Mouse (Mus musculus) CH12.LX (cell line): ENCODE data around the gene Rpia. TPM values are rescaled to one million over a fixed set of nuclear protein-coding genes. Genes with fewer than 3 reads are reported as not detected.
A peak's percentile ranks its signal among the peaks of the same experiment; 100 is the strongest.

Experiments used
- DNase-seq: peaks from one replicate; pipeline ENCODE4 v3.0.0-alpha.2; 2013; ENCODE audit errors: extremely low read depth
- H3K27ac ChIP-seq: 2 replicates; pipeline ENCODE4 v1.5.1; 2012; ENCODE audit warnings: low read depth, mild to moderate bottlenecking, control low read depth, moderate library complexity; ENCODE audit not compliant: insufficient read depth
- H3K27me3 ChIP-seq: replicated peaks from 2 replicates; pipeline ENCODE3; 2012; ENCODE audit warnings: inconsistent platforms
- H3K36me3 ChIP-seq, 2 experiments: replicated peaks in 1 of 2; 2 replicates each; pipeline versions ENCODE3 to v1.6.1; 2012; ENCODE audit warnings: inconsistent platforms in 1 of 2, low read length in 1 of 2, mild to moderate bottlenecking in 1 of 2, mixed read lengths in 1 of 2, moderate library complexity in 1 of 2; ENCODE audit not compliant: control insufficient read depth in 1 of 2, insufficient read depth in 1 of 2
- H3K4me1 ChIP-seq, 2 experiments: 2 replicates each; pipeline ENCODE4 v1.6.1; 2012; ENCODE audit warnings: inconsistent platforms in 1 of 2, moderate library complexity in 1 of 2; ENCODE audit not compliant: insufficient read depth in 2 of 2, control insufficient read depth in 1 of 2
- H3K4me2 ChIP-seq: 2 replicates; pipeline ENCODE4 v1.6.1; 2012; ENCODE audit warnings: low read depth, mild to moderate bottlenecking, control low read depth; ENCODE audit not compliant: poor library complexity, insufficient read depth, severe bottlenecking
- H3K4me3 ChIP-seq, 3 experiments: fragments of 150-350 bp in 1 of 3; sonication (generic) in 1 of 3; replicated peaks in 1 of 3; 2 replicates each; pipeline versions ENCODE3 to v1.5.1; 2011 to 2012; ENCODE audit warnings: low read depth in 2 of 3, low read length in 2 of 3, mild to moderate bottlenecking in 2 of 3, moderate library complexity in 2 of 3, control low read depth in 1 of 3, improper control_type of control experiment in 1 of 3, inconsistent platforms in 1 of 3, mixed read lengths in 1 of 3; ENCODE audit not compliant: poor library complexity in 1 of 3
- H3K79me2 ChIP-seq: replicated peaks from 2 replicates; pipeline ENCODE4 v1.6.1; 2012; ENCODE audit warnings: mild to moderate bottlenecking, moderate library complexity; ENCODE audit not compliant: control insufficient read depth, poor library complexity, insufficient read depth, severe bottlenecking; ENCODE audit errors: extremely low read depth
- H3K9ac ChIP-seq: 2 replicates; pipeline ENCODE4 v1.6.1; 2012; ENCODE audit warnings: low read depth, mild to moderate bottlenecking, control low read depth, moderate library complexity; ENCODE audit not compliant: insufficient read depth
- H3K9me3 ChIP-seq: replicated peaks from 2 replicates; pipeline ENCODE3; 2012; ENCODE audit warnings: low read length, inconsistent platforms, mixed read lengths
- BHLHE40 ChIP-seq: IDR thresholded peaks from 2 replicates; pipeline ENCODE4 v1.6.1; 2011; ENCODE audit warnings: mild to moderate bottlenecking, low read depth, low read length, improper control_type of control experiment
- CHD2 ChIP-seq: IDR thresholded peaks from 2 replicates; pipeline ENCODE4 v1.6.1; 2011; ENCODE audit warnings: low read length, improper control_type of control experiment
- E2F4 ChIP-seq: IDR thresholded peaks from 2 replicates; pipeline ENCODE4 v1.6.1; 2011; ENCODE audit warnings: low read depth, low read length, improper control_type of control experiment; ENCODE audit not compliant: insufficient replicate concordance
- ELF1 ChIP-seq: IDR thresholded peaks from 2 replicates; pipeline ENCODE4 v1.6.1; 2014; ENCODE audit warnings: low read depth, mild to moderate bottlenecking, inconsistent platforms, low read length, improper control_type of control experiment
- EP300 ChIP-seq: IDR thresholded peaks from 2 replicates; pipeline ENCODE4 v1.6.1; 2011; ENCODE audit warnings: low read length, improper control_type of control experiment
- ETS1 ChIP-seq: conservative IDR thresholded peaks from 2 replicates; pipeline ENCODE4 v1.6.1; 2012; ENCODE audit warnings: low read depth, mild to moderate bottlenecking, inconsistent platforms, low read length, improper control_type of control experiment, moderate library complexity
- GABPA ChIP-seq: IDR thresholded peaks from 2 replicates; pipeline ENCODE4 v1.6.1; 2012; ENCODE audit warnings: low read depth, low read length, improper control_type of control experiment, inconsistent platforms; ENCODE audit not compliant: insufficient replicate concordance
- HCFC1 ChIP-seq: IDR thresholded peaks from 2 replicates; pipeline ENCODE4 v1.6.1; 2012; ENCODE audit warnings: low read depth, mild to moderate bottlenecking, inconsistent platforms, low read length, improper control_type of control experiment
- IRF4 ChIP-seq: IDR thresholded peaks from 2 replicates; pipeline ENCODE4 v1.6.1; 2014; ENCODE audit warnings: low read depth, mild to moderate bottlenecking, inconsistent platforms, low read length, improper control_type of control experiment
- JUN ChIP-seq: IDR thresholded peaks from 2 replicates; pipeline ENCODE4 v1.6.1; 2011; ENCODE audit warnings: low read depth, mild to moderate bottlenecking, low read length, improper control_type of control experiment, moderate library complexity; ENCODE audit not compliant: insufficient read depth
- JUND ChIP-seq: conservative IDR thresholded peaks from 2 replicates; pipeline ENCODE4 v1.6.1; 2011; ENCODE audit warnings: low read depth, low read length, improper control_type of control experiment
- KAT2A ChIP-seq: IDR thresholded peaks from 2 replicates; pipeline ENCODE4 v1.6.1; 2012; ENCODE audit warnings: low read length, improper control_type of control experiment, inconsistent platforms; ENCODE audit not compliant: insufficient replicate concordance
- MAFK ChIP-seq: IDR thresholded peaks from 2 replicates; pipeline ENCODE4 v1.6.1; 2011; ENCODE audit warnings: low read length, improper control_type of control experiment; ENCODE audit not compliant: insufficient replicate concordance
- MAX ChIP-seq: IDR thresholded peaks from 2 replicates; pipeline ENCODE4 v1.6.1; 2011; ENCODE audit warnings: low read length, improper control_type of control experiment
- MAZ ChIP-seq: IDR thresholded peaks from 2 replicates; pipeline ENCODE4 v1.6.1; 2012; ENCODE audit warnings: low read depth, mild to moderate bottlenecking, inconsistent platforms, low read length, improper control_type of control experiment, moderate library complexity
- MEF2A ChIP-seq: IDR thresholded peaks from 2 replicates; pipeline ENCODE4 v1.6.1; 2014; ENCODE audit warnings: low read depth, mild to moderate bottlenecking, inconsistent platforms, low read length, improper control_type of control experiment, borderline replicate concordance
- MXI1 ChIP-seq: IDR thresholded peaks from 2 replicates; pipeline ENCODE4 v1.6.1; 2011; ENCODE audit warnings: mild to moderate bottlenecking, low read depth, low read length, improper control_type of control experiment
- MYC ChIP-seq: IDR thresholded peaks from 2 replicates; pipeline ENCODE4 v1.6.1; 2011; ENCODE audit warnings: low read depth, mild to moderate bottlenecking, improper control_type of control experiment, low read length
- PAX5 ChIP-seq: IDR thresholded peaks from 2 replicates; pipeline ENCODE4 v1.6.1; 2012; ENCODE audit warnings: low read length, inconsistent platforms, mixed read lengths
- RCOR1 ChIP-seq: conservative IDR thresholded peaks from 2 replicates; pipeline ENCODE4 v1.6.1; 2012; ENCODE audit warnings: low read depth, mild to moderate bottlenecking, inconsistent platforms, low read length, improper control_type of control experiment
- SIN3A ChIP-seq: IDR thresholded peaks from 2 replicates; pipeline ENCODE4 v1.6.1; 2012; ENCODE audit warnings: low read length, improper control_type of control experiment, inconsistent platforms
- SMC3 ChIP-seq: IDR thresholded peaks from 2 replicates; pipeline ENCODE4 v1.6.1; 2011; ENCODE audit warnings: low read depth, low read length, improper control_type of control experiment
- TCF12 ChIP-seq: IDR thresholded peaks from 2 replicates; pipeline ENCODE4 v1.6.1; 2014; ENCODE audit warnings: low read depth, mild to moderate bottlenecking, inconsistent platforms, low read length, improper control_type of control experiment
- UBTF ChIP-seq: IDR thresholded peaks from 2 replicates; pipeline ENCODE4 v1.6.1; 2012; ENCODE audit warnings: low read depth, mild to moderate bottlenecking, inconsistent platforms, low read length, improper control_type of control experiment, moderate library complexity
- USF1 ChIP-seq: IDR thresholded peaks from 2 replicates; pipeline ENCODE4 v1.6.1; 2014; ENCODE audit warnings: low read depth, mild to moderate bottlenecking, inconsistent platforms, low read length, improper control_type of control experiment
- USF2 ChIP-seq: conservative IDR thresholded peaks from 2 replicates; pipeline ENCODE4 v1.6.1; 2011; ENCODE audit warnings: low read depth, low read length, improper control_type of control experiment
- ZC3H11A ChIP-seq: IDR thresholded peaks from 2 replicates; pipeline ENCODE4 v1.6.1; 2012; ENCODE audit warnings: low read depth, mild to moderate bottlenecking, inconsistent platforms, low read length, improper control_type of control experiment
- ZKSCAN1 ChIP-seq: IDR thresholded peaks from 2 replicates; pipeline ENCODE4 v1.6.1; 2012; ENCODE audit warnings: low read depth, inconsistent platforms, low read length, improper control_type of control experiment, borderline replicate concordance
- ZNF384 ChIP-seq: IDR thresholded peaks from 2 replicates; pipeline ENCODE4 v1.6.1; 2012; ENCODE audit warnings: low read depth, low read length, improper control_type of control experiment, inconsistent platforms
- dilution Hi-C: fragments of 300-500 bp; cut with MboI; formaldehyde crosslinking; loops from 2 replicates; pipeline ENCODE4 v1.14.3; 2020; ENCODE audit warnings: low sequenced_read_pairs; ENCODE audit not compliant: extremely low pct_unique_long_range_greater_than_20kb, extremely low pct_ligation_motif_present
- in situ Hi-C: fragments of 300-500 bp; cut with MboI; formaldehyde crosslinking; loops from 3 replicates; pipeline ENCODE4 v1.14.3; 2019; ENCODE audit warnings: low sequenced_read_pairs, low pct_ligation_motif_present, low pct_unique_long_range_greater_than_20kb, mixed read lengths
- polyA plus RNA-seq: library from polyadenylated mRNA; unstranded; fragments of >175 nt; gene quantifications from 2 replicates; pipeline ENCODE4 v1.2.1, GENCODE M21; 2012; ENCODE audit warnings: low read depth; ENCODE audit not compliant: insufficient read length
- total RNA-seq, 2 experiments: library from RNA; depleted of rRNA; stranded (reverse); fragments of 300-350 nt in 1 of 2; fragments of >200 nt in 1 of 2; gene quantifications; 2 replicates each; pipeline ENCODE4 v1.2.3; 2012 to 2014

The Rpia gene
- total and polyA plus RNA-seq, 3 experiments, result 55.7 to 65.1 (median 57.8) TPM

- peak; percentile 37 for DNase-seq
- no peak overlapping the region for H3K27ac ChIP-seq
Observed at GRCm38 (mm10) chr6:70812526-70812895, 20.5 kb upstream of the Rpia start.

GRCm38 (mm10) chr6:70811557-70812525, 19.8 kb upstream of the Rpia start:
- no peaks in the 10 kb centered on the region for H3K27me3 ChIP-seq
- dilution Hi-C loops, result no loop called here
- no peaks in the 10 kb centered on the region for H3K9me3 ChIP-seq
- 0 out of 2 replicates have a peak overlapping the region, but pooled peaks have one; percentile 22 for H3K4me2 ChIP-seq
- no peaks in the 10 kb centered on the region for H3K36me3 ChIP-seq
- peaks cover 20 to 35% of the 10 kb centered on the region in 2 experiments for H3K4me1 ChIP-seq
- DNase-seq, result peak; percentile 82
- H3K4me3 ChIP-seq, result no peak overlapping the region
- H3K9ac ChIP-seq, result peak overlapping the region; percentile 51; the same call in 1 of the 2 replicates
- H3K27ac ChIP-seq, result no peak overlapping the region
- no peaks in the 10 kb centered on the region for H3K79me2 ChIP-seq
- in situ Hi-C loops, result loop anchor here (25.0 kb wide), 1 partner anchor 325 kb away; the partner anchor contains the start of gene Thnsl2
- no peak; the same call in none of the 2 replicates for TF ChIP-seq ETS1
- peak; percentile 44; the same call in 1 of the 2 replicates for TF ChIP-seq JUN
- TF ChIP-seq MXI1, result no peak
- TF ChIP-seq PAX5, result no peak
- no peak for TF ChIP-seq UBTF
- TF ChIP-seq MYC, result peak; percentile 47; the same call in 1 of the 2 replicates
- peak; percentile 97 for TF ChIP-seq ZC3H11A
- peak; percentile 99 for TF ChIP-seq SMC3
- TF ChIP-seq BHLHE40, result no peak
- TF ChIP-seq RCOR1, result no peak
- peak; percentile 26; the same call in 1 of the 2 replicates for TF ChIP-seq EP300
- no peak for TF ChIP-seq GABPA
- TF ChIP-seq TCF12, result no peak
- peak; percentile 80 for TF ChIP-seq MEF2A
- peak; percentile 73 for TF ChIP-seq JUND
- no peak for TF ChIP-seq ZKSCAN1
- TF ChIP-seq ELF1, result no peak
- no peak for TF ChIP-seq CHD2
- TF ChIP-seq IRF4, result no peak; the same call in 1 of the 2 replicates
- no peak for TF ChIP-seq ZNF384
- no peak for TF ChIP-seq MAZ
- TF ChIP-seq USF2, result no peak
- no peak for TF ChIP-seq KAT2A
- TF ChIP-seq SIN3A, result no peak
- no peak for TF ChIP-seq MAX
- TF ChIP-seq MAFK, result peak; percentile 97
- no peak for TF ChIP-seq USF1
- no peak for TF ChIP-seq HCFC1

More at GRCm38 (mm10) chr6:70812526-70812895, 20.5 kb upstream of the Rpia start:
- Histone ChIP-seq H3K79me2 (no peaks in the 10 kb centered on the region), H3K9ac (peak overlapping the region; percentile 51; the same call in 1 of the 2 replicates), H3K4me2 (0 out of 2 replicates have a peak overlapping the region, but pooled peaks have one; percentile 22), H3K4me1 (peaks cover 20 to 32% of the 10 kb centered on the region in 2 experiments), H3K9me3 (no peaks in the 10 kb centered on the region), H3K36me3 (no peaks in the 10 kb centered on the region), H3K27me3 (no peaks in the 10 kb centered on the region), H3K4me3 (no peak overlapping the region)
- dilution Hi-C loops (no loop called here), in situ Hi-C loops (loop anchor here (25.0 kb wide), 1 partner anchor 325 kb away; the partner anchor contains the start of gene Thnsl2)
- TF ChIP-seq BHLHE40, result 0 out of 2 replicates have a peak, but pooled peaks have one; percentile 3
- TF ChIP-seq E2F4, result no peak
